Mouse (Mus musculus) layer of hippocampus, adult 9-11 months (tissue): Measurements from ENCODE around the gene Ap3b1.

Experiments used
- DNase-seq: peaks from one replicate; pipeline ENCODE4 v3.0.0; 2022

Ap3b1 gene

GRCm38 (mm10) chr13:94596386-94597033 lies 237.8 kb downstream of the Ap3b1 start:
- DNase-seq = no peak

DNA sequence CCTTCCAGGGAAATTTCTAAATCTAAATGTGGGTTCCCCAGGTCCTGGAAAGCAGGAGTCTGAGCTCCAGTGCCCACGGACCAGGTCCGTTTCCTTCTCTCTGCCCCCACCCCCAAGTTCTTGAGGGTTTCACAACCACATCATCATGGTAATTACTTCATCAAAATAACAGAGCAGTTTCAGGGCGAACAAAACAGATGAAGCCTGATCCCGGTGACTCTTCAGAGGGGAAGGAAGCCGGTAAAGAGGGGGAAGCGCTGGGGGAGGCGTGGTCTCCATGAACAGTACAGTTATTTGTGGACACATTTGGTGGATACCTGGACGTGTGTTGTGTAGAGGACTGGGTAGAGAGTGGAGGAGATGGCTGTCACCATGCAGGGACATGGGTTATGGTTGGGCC lies 241.0 kb downstream of the Ap3b1 start:
- DNase-seq = no peak

GRCm38 (mm10) chr13:94607035-94607860 lies 248.5 kb downstream of the Ap3b1 start:
- DNase-seq = no peak

DNA sequence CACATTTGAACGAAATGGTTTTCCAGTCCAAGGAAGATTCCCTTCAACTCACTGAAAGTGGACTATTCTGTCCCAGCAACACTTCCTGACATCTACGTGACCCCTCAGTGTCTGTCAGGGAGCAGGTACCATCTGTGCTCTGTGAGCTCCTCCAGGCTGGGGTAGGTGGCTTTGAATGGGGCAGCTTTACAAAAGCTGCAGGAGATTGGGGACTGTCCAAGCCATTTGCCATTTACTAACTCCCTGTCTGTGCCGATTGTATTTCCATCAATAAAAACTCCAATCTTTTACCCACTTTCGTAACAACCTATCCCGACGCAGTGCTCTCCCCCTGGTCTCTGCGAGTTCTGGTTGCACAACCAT lies 249.1 kb downstream of the Ap3b1 start:
- no peak for DNase-seq

DNA sequence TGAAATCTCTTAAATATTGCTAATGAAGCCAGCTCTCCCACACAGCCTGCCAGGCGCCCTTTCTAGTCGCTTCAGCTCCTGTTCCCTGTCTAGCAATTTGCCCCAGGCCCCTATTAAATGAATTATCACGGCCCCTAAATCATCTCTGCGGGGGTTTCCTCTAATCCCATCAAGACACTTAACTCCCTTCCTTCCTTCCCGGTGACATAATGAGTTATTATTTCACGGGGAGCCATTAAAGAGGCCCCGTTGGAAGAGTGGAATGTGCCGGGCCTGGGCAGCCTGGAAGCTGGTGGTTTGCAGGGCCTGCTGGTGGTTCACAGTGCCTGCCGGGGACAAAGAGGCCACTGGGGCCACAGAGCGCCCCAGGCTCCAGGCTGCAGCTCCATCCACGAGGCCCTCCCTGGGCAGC lies 249.7 kb downstream of the Ap3b1 start:
- DNase-seq = no peak

GRCm38 (mm10) chr13:94608947-94609346 lies 250.2 kb downstream of the Ap3b1 start:
- DNase-seq = no peak
